Mouse (Mus musculus) G1E (cell line): ENCODE results near the gene Gm28308. TPM values are rescaled to one million over a fixed set of nuclear protein-coding genes. Genes with fewer than 3 reads are reported as not detected.

ENCODE experiments used
- ATAC-seq: 2 replicates; pipeline ENCODE4 v1.8.0; 2016; ENCODE audit warnings: mild to moderate bottlenecking; ENCODE audit not compliant: insufficient number of reproducible peaks, poor library complexity, low FRiP score, severe bottlenecking; ENCODE audit errors: extremely low read depth
- DNase-seq: peaks from one replicate; pipeline ENCODE4 v3.0.0; 2012; ENCODE audit warnings: low spot score
- H3K27me3 ChIP-seq: 2 replicates; pipeline ENCODE4 v1.6.1; 2012; ENCODE audit warnings: mild to moderate bottlenecking, low read length, inconsistent platforms; ENCODE audit not compliant: insufficient read depth
- H3K36me3 ChIP-seq: replicated peaks from 2 replicates; pipeline ENCODE3; 2012; ENCODE audit warnings: mild to moderate bottlenecking, inconsistent platforms
- H3K4me1 ChIP-seq: 2 replicates; pipeline ENCODE4 v1.6.1; 2012; ENCODE audit warnings: low read depth, low read length, inconsistent platforms, mixed read lengths; ENCODE audit not compliant: insufficient read depth
- H3K4me3 ChIP-seq: 2 replicates; pipeline ENCODE4 v1.5.1; 2012; ENCODE audit warnings: low read depth, mild to moderate bottlenecking, inconsistent platforms, low read length, moderate library complexity, mixed read lengths
- H3K9me3 ChIP-seq: replicated peaks from 2 replicates; pipeline ENCODE4 v1.6.1; 2012; ENCODE audit warnings: inconsistent platforms
- CTCF ChIP-seq: IDR thresholded peaks from 2 replicates; pipeline ENCODE4 v1.5.1; 2012; ENCODE audit warnings: low read depth, low read length, inconsistent platforms, mixed read lengths
- GATA1 ChIP-seq: IDR thresholded peaks from 2 replicates; pipeline ENCODE4 v1.6.1; 2012; ENCODE audit warnings: borderline replicate concordance, low read length, inconsistent platforms, mixed read lengths
- GATA2 ChIP-seq: IDR thresholded peaks from 2 replicates; pipeline ENCODE4 v1.6.1; 2012; ENCODE audit warnings: low read depth, low read length, inconsistent platforms, borderline replicate concordance
- POLR2AphosphoS5 ChIP-seq: IDR thresholded peaks from 2 replicates; pipeline ENCODE4 v1.6.1; 2012; ENCODE audit warnings: low read depth, low read length, inconsistent platforms; ENCODE audit not compliant: insufficient replicate concordance
- TAL1 ChIP-seq: conservative IDR thresholded peaks from 2 replicates; pipeline ENCODE4 v1.6.1; 2012; ENCODE audit warnings: low read depth, low read length, inconsistent platforms, mixed read lengths
- polyA plus RNA-seq: library from polyadenylated mRNA; stranded (reverse); fragments of >175 nt; gene quantifications from 2 replicates; pipeline ENCODE4 v1.2.3, GENCODE M21; 2012
- total RNA-seq, 2 experiments: library from RNA; stranded (forward) in 1 of 2; stranded (reverse) in 1 of 2; fragments of 200-1000 nt in 1 of 2; fragments of >200 nt in 1 of 2; fragmentation: Nextera tagmentation in 1 of 2; gene quantifications; 2 replicates each; pipeline ENCODE4 v1.2.3; 2014 to 2017

The Gm28308 gene
- total and polyA plus RNA-seq, 3 experiments, result not detected

GRCm38 (mm10) chr6:52202362-52203120 lies 10.6 kb downstream of the Gm28308 start:
- H3K27me3 ChIP-seq, result peaks cover 10% of the 10 kb centered on the region; the same call in 1 of the 2 replicates
- peaks cover 13% of the 10 kb centered on the region for H3K9me3 ChIP-seq
- no peak for DNase-seq
- no peaks in the 10 kb centered on the region for H3K36me3 ChIP-seq
- ATAC-seq, result no peak
- H3K4me1 ChIP-seq, result no peaks in the 10 kb centered on the region
- no peak overlapping the region for H3K4me3 ChIP-seq
- TF ChIP-seq CTCF (no peak), TAL1 (no peak), GATA1 (no peak), GATA2 (no peak), POLR2AphosphoS5 (no peak)

GRCm38 (mm10) chr6:52201269-52201668 lies 11.9 kb downstream of the Gm28308 start:
- Histone ChIP-seq H3K4me3 (no peak overlapping the region), H3K4me1 (no peaks in the 10 kb centered on the region), H3K27me3 (peaks cover 10% of the 10 kb centered on the region; the same call in 1 of the 2 replicates), H3K36me3 (no peaks in the 10 kb centered on the region), H3K9me3 (peaks cover 13% of the 10 kb centered on the region)
- ATAC-seq, result no peak
- TF ChIP-seq GATA2 (no peak), CTCF (no peak), GATA1 (no peak), POLR2AphosphoS5 (no peak), TAL1 (no peak)
- no peak for DNase-seq

- H3K4me3 ChIP-seq, result no peak overlapping the region
- ATAC-seq, result no peak
- peaks cover 11% of the 10 kb centered on the region for H3K9me3 ChIP-seq
- peaks cover 10% of the 10 kb centered on the region; the same call in 1 of the 2 replicates for H3K27me3 ChIP-seq
- no peaks in the 10 kb centered on the region for H3K4me1 ChIP-seq
- DNase-seq, result no peak
- H3K36me3 ChIP-seq, result no peaks in the 10 kb centered on the region
- TF ChIP-seq POLR2AphosphoS5, result no peak
- no peak for TF ChIP-seq GATA2
- no peak for TF ChIP-seq GATA1
- TF ChIP-seq CTCF, result no peak
- TF ChIP-seq TAL1, result no peak
Measured at GRCm38 (mm10) chr6:52200751-52201250, 12.3 kb downstream of the Gm28308 start.

- no peaks in the 10 kb centered on the region for H3K36me3 ChIP-seq
- no peak overlapping the region for H3K4me3 ChIP-seq
- H3K4me1 ChIP-seq, result no peaks in the 10 kb centered on the region
- TF ChIP-seq GATA1, result no peak
- TF ChIP-seq GATA2, result no peak
- no peak for TF ChIP-seq POLR2AphosphoS5
- no peak for TF ChIP-seq TAL1
- TF ChIP-seq CTCF, result no peak
- peaks cover 11% of the 10 kb centered on the region for H3K9me3 ChIP-seq
- H3K27me3 ChIP-seq, result peaks cover 10% of the 10 kb centered on the region; the same call in 1 of the 2 replicates
- DNase-seq (no peak), ATAC-seq (no peak)
Measured at GRCm38 (mm10) chr6:52200073-52200750, 12.9 kb downstream of the Gm28308 start.

GRCm38 (mm10) chr6:52197271-52197670 lies 15.9 kb downstream of the Gm28308 start:
- H3K4me1 ChIP-seq, result no peaks in the 10 kb centered on the region
- no peaks in the 10 kb centered on the region for H3K27me3 ChIP-seq
- H3K9me3 ChIP-seq, result 0 out of 2 replicates have a peak, but pooled peaks cover under 1% of the 10 kb centered on the region
- no peaks in the 10 kb centered on the region for H3K36me3 ChIP-seq
- TF ChIP-seq GATA1, result no peak
- no peak for TF ChIP-seq GATA2
- no peak for TF ChIP-seq TAL1
- TF ChIP-seq POLR2AphosphoS5, result no peak
- no peak for TF ChIP-seq CTCF
- H3K4me3 ChIP-seq, result no peak overlapping the region
- ATAC-seq, result no peak
- no peak for DNase-seq

GRCm38 (mm10) chr6:52196811-52197210 lies 16.3 kb downstream of the Gm28308 start:
- no peak for DNase-seq
- no peak for TF ChIP-seq GATA2
- no peak for TF ChIP-seq CTCF
- TF ChIP-seq GATA1, result no peak
- no peak for TF ChIP-seq POLR2AphosphoS5
- no peak for TF ChIP-seq TAL1
- no peaks in the 10 kb centered on the region for H3K36me3 ChIP-seq
- peaks cover 5% of the 10 kb centered on the region for H3K9me3 ChIP-seq
- ATAC-seq, result no peak
- no peaks in the 10 kb centered on the region for H3K27me3 ChIP-seq
- H3K4me3 ChIP-seq, result no peak overlapping the region
- no peaks in the 10 kb centered on the region for H3K4me1 ChIP-seq
